Mouse (Mus musculus): ENCODE data around the gene Cmpk1.

- TF ChIP-seq CTCF (IDR thresholded peaks at IDR 0.05; ENCODE audit: low read depth) (no peak), EP300 (optimal IDR thresholded peaks at IDR 0.05) (no peak)
Measured at GRCm38 (mm10) chr4:114934188-114934587, 52.9 kb downstream of the Cmpk1 start.

Data from stomach, postnatal 0 days (tissue).